Mouse (Mus musculus) CH12.LX (cell line): ENCODE data around the gene Map4k4. TPM values are rescaled to one million over a fixed set of nuclear protein-coding genes. Genes with fewer than 3 reads are reported as not detected.

ENCODE experiments used
- DNase-seq: peaks from one replicate; pipeline ENCODE4 v3.0.0-alpha.2; 2013; ENCODE audit errors: extremely low read depth
- H3K27ac ChIP-seq: 2 replicates; pipeline ENCODE4 v1.5.1; 2012; ENCODE audit warnings: low read depth, mild to moderate bottlenecking, control low read depth, moderate library complexity; ENCODE audit not compliant: insufficient read depth
- H3K27me3 ChIP-seq: replicated peaks from 2 replicates; pipeline ENCODE3; 2012; ENCODE audit warnings: inconsistent platforms
- H3K36me3 ChIP-seq, 2 experiments: replicated peaks in 1 of 2; 2 replicates each; pipeline versions ENCODE3 to v1.6.1; 2012; ENCODE audit warnings: inconsistent platforms in 1 of 2, low read length in 1 of 2, mild to moderate bottlenecking in 1 of 2, mixed read lengths in 1 of 2, moderate library complexity in 1 of 2; ENCODE audit not compliant: control insufficient read depth in 1 of 2, insufficient read depth in 1 of 2
- H3K4me1 ChIP-seq, 2 experiments: 2 replicates each; pipeline ENCODE4 v1.6.1; 2012; ENCODE audit warnings: inconsistent platforms in 1 of 2, moderate library complexity in 1 of 2; ENCODE audit not compliant: insufficient read depth in 2 of 2, control insufficient read depth in 1 of 2
- H3K4me2 ChIP-seq: 2 replicates; pipeline ENCODE4 v1.6.1; 2012; ENCODE audit warnings: low read depth, mild to moderate bottlenecking, control low read depth; ENCODE audit not compliant: poor library complexity, insufficient read depth, severe bottlenecking
- H3K4me3 ChIP-seq, 3 experiments: fragments of 150-350 bp in 1 of 3; sonication (generic) in 1 of 3; replicated peaks in 1 of 3; 2 replicates each; pipeline versions ENCODE3 to v1.5.1; 2011 to 2012; ENCODE audit warnings: low read depth in 2 of 3, low read length in 2 of 3, mild to moderate bottlenecking in 2 of 3, moderate library complexity in 2 of 3, control low read depth in 1 of 3, improper control_type of control experiment in 1 of 3, inconsistent platforms in 1 of 3, mixed read lengths in 1 of 3; ENCODE audit not compliant: poor library complexity in 1 of 3
- H3K79me2 ChIP-seq: replicated peaks from 2 replicates; pipeline ENCODE4 v1.6.1; 2012; ENCODE audit warnings: mild to moderate bottlenecking, moderate library complexity; ENCODE audit not compliant: control insufficient read depth, poor library complexity, insufficient read depth, severe bottlenecking; ENCODE audit errors: extremely low read depth
- H3K9ac ChIP-seq: 2 replicates; pipeline ENCODE4 v1.6.1; 2012; ENCODE audit warnings: low read depth, mild to moderate bottlenecking, control low read depth, moderate library complexity; ENCODE audit not compliant: insufficient read depth
- H3K9me3 ChIP-seq: replicated peaks from 2 replicates; pipeline ENCODE3; 2012; ENCODE audit warnings: low read length, inconsistent platforms, mixed read lengths
- BHLHE40 ChIP-seq: IDR thresholded peaks from 2 replicates; pipeline ENCODE4 v1.6.1; 2011; ENCODE audit warnings: mild to moderate bottlenecking, low read depth, low read length, improper control_type of control experiment
- CHD2 ChIP-seq: IDR thresholded peaks from 2 replicates; pipeline ENCODE4 v1.6.1; 2011; ENCODE audit warnings: low read length, improper control_type of control experiment
- ETS1 ChIP-seq: conservative IDR thresholded peaks from 2 replicates; pipeline ENCODE4 v1.6.1; 2012; ENCODE audit warnings: low read depth, mild to moderate bottlenecking, inconsistent platforms, low read length, improper control_type of control experiment, moderate library complexity
- JUN ChIP-seq: IDR thresholded peaks from 2 replicates; pipeline ENCODE4 v1.6.1; 2011; ENCODE audit warnings: low read depth, mild to moderate bottlenecking, low read length, improper control_type of control experiment, moderate library complexity; ENCODE audit not compliant: insufficient read depth
- JUND ChIP-seq: conservative IDR thresholded peaks from 2 replicates; pipeline ENCODE4 v1.6.1; 2011; ENCODE audit warnings: low read depth, low read length, improper control_type of control experiment
- KAT2A ChIP-seq: IDR thresholded peaks from 2 replicates; pipeline ENCODE4 v1.6.1; 2012; ENCODE audit warnings: low read length, improper control_type of control experiment, inconsistent platforms; ENCODE audit not compliant: insufficient replicate concordance
- MAFK ChIP-seq: IDR thresholded peaks from 2 replicates; pipeline ENCODE4 v1.6.1; 2011; ENCODE audit warnings: low read length, improper control_type of control experiment; ENCODE audit not compliant: insufficient replicate concordance
- MAX ChIP-seq: IDR thresholded peaks from 2 replicates; pipeline ENCODE4 v1.6.1; 2011; ENCODE audit warnings: low read length, improper control_type of control experiment
- MEF2A ChIP-seq: IDR thresholded peaks from 2 replicates; pipeline ENCODE4 v1.6.1; 2014; ENCODE audit warnings: low read depth, mild to moderate bottlenecking, inconsistent platforms, low read length, improper control_type of control experiment, borderline replicate concordance
- MYC ChIP-seq: IDR thresholded peaks from 2 replicates; pipeline ENCODE4 v1.6.1; 2011; ENCODE audit warnings: low read depth, mild to moderate bottlenecking, improper control_type of control experiment, low read length
- NELFE ChIP-seq: IDR thresholded peaks from 2 replicates; pipeline ENCODE4 v1.6.1; 2011; ENCODE audit warnings: low read depth, low read length, improper control_type of control experiment
- NRF1 ChIP-seq: IDR thresholded peaks from 2 replicates; pipeline ENCODE4 v1.6.1; 2014; ENCODE audit warnings: low read depth, mild to moderate bottlenecking, inconsistent platforms, low read length, improper control_type of control experiment, moderate library complexity
- PAX5 ChIP-seq: IDR thresholded peaks from 2 replicates; pipeline ENCODE4 v1.6.1; 2012; ENCODE audit warnings: low read length, inconsistent platforms, mixed read lengths
- POLR2A ChIP-seq: IDR thresholded peaks from 2 replicates; pipeline ENCODE4 v1.6.1; 2011; ENCODE audit warnings: low read depth, mild to moderate bottlenecking, improper control_type of control experiment, low read length
- USF2 ChIP-seq: conservative IDR thresholded peaks from 2 replicates; pipeline ENCODE4 v1.6.1; 2011; ENCODE audit warnings: low read depth, low read length, improper control_type of control experiment
- ZC3H11A ChIP-seq: IDR thresholded peaks from 2 replicates; pipeline ENCODE4 v1.6.1; 2012; ENCODE audit warnings: low read depth, mild to moderate bottlenecking, inconsistent platforms, low read length, improper control_type of control experiment
- ZKSCAN1 ChIP-seq: IDR thresholded peaks from 2 replicates; pipeline ENCODE4 v1.6.1; 2012; ENCODE audit warnings: low read depth, inconsistent platforms, low read length, improper control_type of control experiment, borderline replicate concordance
- dilution Hi-C: fragments of 300-500 bp; cut with MboI; formaldehyde crosslinking; loops from 2 replicates; pipeline ENCODE4 v1.14.3; 2020; ENCODE audit warnings: low sequenced_read_pairs; ENCODE audit not compliant: extremely low pct_unique_long_range_greater_than_20kb, extremely low pct_ligation_motif_present
- in situ Hi-C: fragments of 300-500 bp; cut with MboI; formaldehyde crosslinking; loops from 3 replicates; pipeline ENCODE4 v1.14.3; 2019; ENCODE audit warnings: low sequenced_read_pairs, low pct_ligation_motif_present, low pct_unique_long_range_greater_than_20kb, mixed read lengths
- polyA plus RNA-seq: library from polyadenylated mRNA; unstranded; fragments of >175 nt; gene quantifications from 2 replicates; pipeline ENCODE4 v1.2.1, GENCODE M21; 2012; ENCODE audit warnings: low read depth; ENCODE audit not compliant: insufficient read length
- total RNA-seq, 2 experiments: library from RNA; depleted of rRNA; stranded (reverse); fragments of 300-350 nt in 1 of 2; fragments of >200 nt in 1 of 2; gene quantifications; 2 replicates each; pipeline ENCODE4 v1.2.3; 2012 to 2014

The Map4k4 gene
- total and polyA plus RNA-seq, 3 experiments = 21.8 to 46.3 (median 41.0) TPM

- TF ChIP-seq ZKSCAN1 = no peak
- no peak for TF ChIP-seq POLR2A
- no peak for TF ChIP-seq KAT2A
- TF ChIP-seq JUN = no peak
- no peak for TF ChIP-seq BHLHE40
Observed at GRCm38 (mm10) chr1:39964427-39964826, 63.7 kb downstream of the Map4k4 start.

GRCm38 (mm10) chr1:39965461-39965860 lies 64.7 kb downstream of the Map4k4 start:
- in situ Hi-C loops (no loop called here), dilution Hi-C loops (no loop called here)
- Histone ChIP-seq H3K9ac (no peak overlapping the region), H3K4me1 (peaks cover 10 to 32% of the 10 kb centered on the region in 2 experiments), H3K27me3 (no peaks in the 10 kb centered on the region), H3K9me3 (no peaks in the 10 kb centered on the region), H3K4me3 (no peak overlapping the region), H3K36me3 (peaks cover 2 to 40% of the 10 kb centered on the region in 2 experiments), H3K27ac (no peak overlapping the region), H3K79me2 (no peaks in the 10 kb centered on the region), H3K4me2 (no peak overlapping the region)
- no peak for DNase-seq
- TF ChIP-seq PAX5 (no peak), USF2 (no peak), MAFK (no peak), ETS1 (no peak), ZC3H11A (no peak), KAT2A (no peak), MAX (no peak), JUN (no peak), POLR2A (no peak), MEF2A (no peak), MYC (no peak), JUND (no peak), NRF1 (no peak), CHD2 (no peak), NELFE (no peak)

More at GRCm38 (mm10) chr1:39964427-39964826, 63.7 kb downstream of the Map4k4 start:
- Histone ChIP-seq H3K79me2 (no peaks in the 10 kb centered on the region), H3K36me3 (peaks cover 2 to 36% of the 10 kb centered on the region in 2 experiments), H3K27ac (no peak overlapping the region), H3K4me1 (peaks cover 15 to 32% of the 10 kb centered on the region in 2 experiments), H3K9me3 (no peaks in the 10 kb centered on the region), H3K4me2 (no peak overlapping the region), H3K27me3 (no peaks in the 10 kb centered on the region), H3K9ac (no peak overlapping the region), H3K4me3 (no peak overlapping the region)
- dilution Hi-C loops = no loop called here
- in situ Hi-C loops = no loop called here
- DNase-seq = no peak
